Mouse (Mus musculus): ENCODE measurements around the gene 9430007A20Rik.

- TF ChIP-seq CTCF (conservative IDR thresholded peaks at IDR 0.05; ENCODE audit: insufficient read depth, insufficient read length, low read depth, low read length) (no peak), POLR2A (IDR thresholded peaks at IDR 0.05; ENCODE audit: low read depth, low read length) (no peak)
Measured at GRCm38 (mm10) chr4:144493331-144493730, 26.3 kb upstream of the 9430007A20Rik start.

All from kidney, adult 2 months (tissue).